Mouse (Mus musculus) heart, embryonic 10.5 days (tissue): ENCODE data around the gene Btbd11. TPM values are rescaled to one million over a fixed set of nuclear protein-coding genes. Genes with fewer than 3 reads are reported as not detected.

Experiments used
- DNase-seq: peaks from one replicate; pipeline ENCODE4 v3.0.0-alpha.2; 2017; ENCODE audit warnings: low spot score
- H3K27ac ChIP-seq: fragments of 300-500 bp; sonication (generic); 2 replicates; pipeline ENCODE4 v1.5.1; 2016; ENCODE audit warnings: mild to moderate bottlenecking
- H3K27me3 ChIP-seq: fragments of 300-500 bp; sonication (generic); 2 replicates; pipeline ENCODE4 v1.6.1; 2016; ENCODE audit warnings: mild to moderate bottlenecking; ENCODE audit not compliant: poor library complexity, insufficient read depth, severe bottlenecking
- H3K36me3 ChIP-seq: fragments of 300-500 bp; sonication (generic); 2 replicates; pipeline ENCODE4 v1.6.1; 2016; ENCODE audit warnings: mild to moderate bottlenecking, moderate library complexity
- H3K4me1 ChIP-seq: fragments of 300-500 bp; sonication (generic); 2 replicates; pipeline ENCODE4 v1.6.1; 2016; ENCODE audit warnings: mild to moderate bottlenecking
- H3K4me3 ChIP-seq: fragments of 300-500 bp; sonication (generic); 2 replicates; pipeline ENCODE4 v1.5.1; 2016; ENCODE audit warnings: mild to moderate bottlenecking, moderate library complexity
- H3K9me3 ChIP-seq: fragments of 300-500 bp; sonication (generic); 2 replicates; pipeline ENCODE4 v1.6.1; 2016; ENCODE audit warnings: mild to moderate bottlenecking, moderate library complexity
- WGBS: fragments of 180-500 bp; shearing (Covaris S2); methylation state at CpG from one replicate; pipeline ENCODE4 v1.1.7; 2016; 5-methylcytosine and 5-hydroxymethylcytosine counted together
- polyA plus RNA-seq: library from polyadenylated mRNA; unstranded; fragments of >200 nt; fragmentation: Nextera tagmentation; extraction: Ambion mirVana; gene quantifications from 2 replicates; pipeline ENCODE4 v1.2.1, GENCODE M21; 2016

The Btbd11 gene
- polyA plus RNA-seq, 1 experiment from 2014 or later, result 1.5 TPM

- H3K27me3 ChIP-seq, result no peaks in the 10 kb centered on the region; the same call in 1 of the 2 replicates
- 31% methylated on average over 5 of the region's 5 CpGs for WGBS
- DNase-seq, result no peak
Measured at GRCm38 (mm10) chr10:85544991-85545390, 158.4 kb downstream of the Btbd11 start.

GRCm38 (mm10) chr10:85555193-85555592 lies 168.6 kb downstream of the Btbd11 start:
- Histone ChIP-seq H3K27me3 (no peaks in the 10 kb centered on the region), H3K4me1 (no peaks in the 10 kb centered on the region), H3K36me3 (no peaks in the 10 kb centered on the region), H3K27ac (no peak overlapping the region), H3K9me3 (no peaks in the 10 kb centered on the region), H3K4me3 (no peak overlapping the region)
- WGBS, result 59% methylated on average over 8 of the region's 8 CpGs
- no peak for DNase-seq

More at GRCm38 (mm10) chr10:85544991-85545390, 158.4 kb downstream of the Btbd11 start:
- Histone ChIP-seq H3K4me1 (0 out of 2 replicates have a peak, but pooled peaks cover 6% of the 10 kb centered on the region), H3K4me3 (no peak overlapping the region), H3K27ac (no peak overlapping the region), H3K9me3 (no peaks in the 10 kb centered on the region), H3K36me3 (no peaks in the 10 kb centered on the region)

GRCm38 (mm10) chr10:85561418-85561817 lies 174.8 kb downstream of the Btbd11 start:
- WGBS, result 86% methylated on average over 14 of the region's 14 CpGs
- Histone ChIP-seq H3K27me3 (no peaks in the 10 kb centered on the region), H3K9me3 (no peaks in the 10 kb centered on the region), H3K4me3 (no peak overlapping the region), H3K36me3 (no peaks in the 10 kb centered on the region), H3K4me1 (no peaks in the 10 kb centered on the region), H3K27ac (no peak overlapping the region)
- DNase-seq, result no peak

GRCm38 (mm10) chr10:85571456-85571855 lies 184.8 kb downstream of the Btbd11 start:
- no peaks in the 10 kb centered on the region for H3K36me3 ChIP-seq
- no peak for DNase-seq
- no peak overlapping the region for H3K4me3 ChIP-seq
- 88% methylated on average over 5 of the region's 5 CpGs for WGBS
- no peaks in the 10 kb centered on the region for H3K9me3 ChIP-seq
- no peaks in the 10 kb centered on the region for H3K27me3 ChIP-seq
- peaks cover 9% of the 10 kb centered on the region for H3K4me1 ChIP-seq
- no peak overlapping the region for H3K27ac ChIP-seq

GRCm38 (mm10) chr10:85572571-85572970 lies 186.0 kb downstream of the Btbd11 start:
- no peak overlapping the region for H3K27ac ChIP-seq
- no peak overlapping the region for H3K4me3 ChIP-seq
- peaks cover 9% of the 10 kb centered on the region for H3K4me1 ChIP-seq
- no peak for DNase-seq
- 81% methylated on average over 7 of the region's 7 CpGs for WGBS
- no peaks in the 10 kb centered on the region for H3K27me3 ChIP-seq
- H3K36me3 ChIP-seq, result no peaks in the 10 kb centered on the region
- H3K9me3 ChIP-seq, result no peaks in the 10 kb centered on the region

- 85% methylated on average over 6 of the region's 6 CpGs for WGBS
- no peak overlapping the region for H3K27ac ChIP-seq
Measured at GRCm38 (mm10) chr10:85577891-85578420, 191.3 kb downstream of the Btbd11 start.

GRCm38 (mm10) chr10:85578571-85579465 lies 192.2 kb downstream of the Btbd11 start:
- Histone ChIP-seq H3K4me3 (no peak overlapping the region), H3K27ac (no peak overlapping the region), H3K9me3 (no peaks in the 10 kb centered on the region), H3K27me3 (no peaks in the 10 kb centered on the region), H3K4me1 (peaks cover 9% of the 10 kb centered on the region), H3K36me3 (no peaks in the 10 kb centered on the region)
- peak; percentile 64 for DNase-seq
- WGBS, result 75% methylated on average over 13 of the region's 13 CpGs

More at GRCm38 (mm10) chr10:85577891-85578420, 191.3 kb downstream of the Btbd11 start:
- H3K4me3 ChIP-seq, result no peak overlapping the region
- H3K9me3 ChIP-seq, result no peaks in the 10 kb centered on the region
- no peaks in the 10 kb centered on the region for H3K27me3 ChIP-seq
- peaks cover 9% of the 10 kb centered on the region for H3K4me1 ChIP-seq
- no peaks in the 10 kb centered on the region for H3K36me3 ChIP-seq
- DNase-seq, result no peak

GRCm38 (mm10) chr10:85587758-85588157 lies 201.1 kb downstream of the Btbd11 start:
- Histone ChIP-seq H3K36me3 (no peaks in the 10 kb centered on the region), H3K4me1 (peaks cover 3% of the 10 kb centered on the region; the same call in 1 of the 2 replicates), H3K27me3 (no peaks in the 10 kb centered on the region), H3K4me3 (no peak overlapping the region), H3K27ac (no peak overlapping the region), H3K9me3 (no peaks in the 10 kb centered on the region)
- DNase-seq, result no peak
- 92% methylated on average over 3 of the region's 3 CpGs for WGBS

- H3K9me3 ChIP-seq, result no peaks in the 10 kb centered on the region
- H3K4me1 ChIP-seq, result peaks cover 3% of the 10 kb centered on the region; the same call in 1 of the 2 replicates
- no peak for DNase-seq
- 85% methylated on average over 2 of the region's 2 CpGs for WGBS
- no peak overlapping the region for H3K27ac ChIP-seq
- H3K36me3 ChIP-seq, result no peaks in the 10 kb centered on the region
- H3K27me3 ChIP-seq, result no peaks in the 10 kb centered on the region
- no peak overlapping the region for H3K4me3 ChIP-seq
Measured at GRCm38 (mm10) chr10:85590043-85590442, 203.4 kb downstream of the Btbd11 start.

- H3K4me3 ChIP-seq, result no peak overlapping the region
- H3K9me3 ChIP-seq, result no peaks in the 10 kb centered on the region
- 0 out of 2 replicates have a peak, but pooled peaks cover 7% of the 10 kb centered on the region for H3K27me3 ChIP-seq
- no peaks in the 10 kb centered on the region for H3K4me1 ChIP-seq
- no peaks in the 10 kb centered on the region for H3K36me3 ChIP-seq
- WGBS, result 74% methylated on average over 2 of the region's 2 CpGs
- H3K27ac ChIP-seq, result no peak overlapping the region
- DNase-seq, result no peak
Measured at GRCm38 (mm10) chr10:85591296-85591695, 204.7 kb downstream of the Btbd11 start.

- Histone ChIP-seq H3K9me3 (no peaks in the 10 kb centered on the region), H3K4me1 (no peaks in the 10 kb centered on the region), H3K27ac (no peak overlapping the region), H3K27me3 (peaks cover 10% of the 10 kb centered on the region; the same call in 1 of the 2 replicates), H3K4me3 (no peak overlapping the region), H3K36me3 (no peaks in the 10 kb centered on the region)
- WGBS, result 48% methylated on average over 6 of the region's 6 CpGs
- no peak for DNase-seq
Measured at GRCm38 (mm10) chr10:85591986-85592385, 205.4 kb downstream of the Btbd11 start.

- H3K27me3 ChIP-seq, result peaks cover 35% of the 10 kb centered on the region
- H3K9me3 ChIP-seq, result no peaks in the 10 kb centered on the region
- H3K27ac ChIP-seq, result no peak overlapping the region
- H3K4me1 ChIP-seq, result peaks cover 7% of the 10 kb centered on the region; the same call in 1 of the 2 replicates
- no peak for DNase-seq
- no peak overlapping the region for H3K4me3 ChIP-seq
- WGBS, result 86% methylated on average over 5 of the region's 5 CpGs
- H3K36me3 ChIP-seq, result no peaks in the 10 kb centered on the region
Measured at GRCm38 (mm10) chr10:85596301-85596700, 209.7 kb downstream of the Btbd11 start.

GRCm38 (mm10) chr10:85598093-85598599 lies 211.5 kb downstream of the Btbd11 start:
- H3K36me3 ChIP-seq, result no peaks in the 10 kb centered on the region
- peaks cover 7% of the 10 kb centered on the region; the same call in 1 of the 2 replicates for H3K4me1 ChIP-seq
- H3K27ac ChIP-seq, result peak overlapping the region; percentile 70
- peaks cover 35% of the 10 kb centered on the region for H3K27me3 ChIP-seq
- no peaks in the 10 kb centered on the region for H3K9me3 ChIP-seq
- no peak for DNase-seq
- H3K4me3 ChIP-seq, result peak overlapping the region; percentile 62
- 34% methylated on average over 9 of the region's 9 CpGs for WGBS
